Comparison of ENCODE assay signal across 10 mouse cellular contexts in genomic region chr19:6331178-6331577, GRCm38 (mm10). TPM values are rescaled to one million over a fixed set of nuclear protein-coding genes. Genes with fewer than 3 reads are reported as not detected.
DNase-seq lines count a peak whose midpoint lies in the region; ATAC-seq lines count a peak whose summit lies in the region.
"Had no signal": no experiment of that assay in that cellular context is flagged by ENCODE, and none has a peak within 500 bp of the region (broad histone marks: within the 10 kb centered on the region; RNA-seq: fewer than 3 reads in every experiment).

No protein-coding gene starts in this region.

- no peak for DNase-seq in heart, postnatal 14 days
- DNase-seq in midbrain, embryonic 14.5 days: no peak
- peak; percentile 49 for DNase-seq in splenic B cell, adult 2 months (ENCODE audit: low read depth, low spot score)
- DNase-seq in right cerebral cortex, postnatal 14 days: no peak
- no peak for DNase-seq in gastrocnemius, postnatal 36 days

- H3K4me3 ChIP-seq in heart, embryonic 13.5 days: peak overlapping the region; percentile 20; the same call in 1 of the 2 replicates
- no peak overlapping the region for H3K4me3 ChIP-seq in midbrain, embryonic 16.5 days (ENCODE audit: low read depth, low read length)
- H3K4me3 ChIP-seq in midbrain, embryonic 14.5 days (replicated peaks; ENCODE audit: low read depth, low read length): no peak overlapping the region
- H3K4me3 ChIP-seq: limb, embryonic 15.5 days had no signal

- H3K9me3 ChIP-seq in heart, embryonic 13.5 days: no peaks in the 10 kb centered on the region
- H3K9me3 ChIP-seq in midbrain, embryonic 16.5 days (replicated peaks; ENCODE audit: control insufficient read depth, low read length, poor library complexity, severe bottlenecking): no peaks in the 10 kb centered on the region
- H3K9me3 ChIP-seq in midbrain, embryonic 14.5 days (ENCODE audit: control insufficient read depth, low read length): no peaks in the 10 kb centered on the region
- H3K9me3 ChIP-seq: limb, embryonic 15.5 days had no signal

- intact Hi-C loops in heart, postnatal 14 days (cut with DNase I): loop anchor here (2.0 to 10.0 kb wide), 5 partner anchors 24 to 369 kb away; partner anchors contain the start of genes Cdc42bpg, Pola2, Snx15 and Tm7sf2
- intact Hi-C loops in gastrocnemius, postnatal 36 days (cut with DNase I): loop anchor here (2.0 kb wide), 1 partner anchor 66 kb away; no protein-coding TSS in a partner anchor

- H3K4me2 ChIP-seq in heart, embryonic 13.5 days: peak overlapping the region; percentile 60
- H3K4me2 ChIP-seq in midbrain, embryonic 16.5 days (ENCODE audit: low read length): no peak overlapping the region
- no peak overlapping the region for H3K4me2 ChIP-seq in midbrain, embryonic 14.5 days (ENCODE audit: low read length)

- H3K27me3 ChIP-seq in heart, embryonic 13.5 days (replicated peaks): no peaks in the 10 kb centered on the region
- no peaks in the 10 kb centered on the region for H3K27me3 ChIP-seq in midbrain, embryonic 16.5 days (ENCODE audit: control insufficient read depth, insufficient read depth, low read depth, low read length)
- no peaks in the 10 kb centered on the region for H3K27me3 ChIP-seq in midbrain, embryonic 14.5 days (ENCODE audit: control insufficient read depth, insufficient read depth, low read length)
- H3K27me3 ChIP-seq in splenic B cell, adult 2 months (ENCODE audit: control insufficient read depth, insufficient read depth, low read length, poor library complexity, severe bottlenecking): no peaks in the 10 kb centered on the region
- H3K27me3 ChIP-seq: limb, embryonic 15.5 days had no signal

- ATAC-seq in heart, embryonic 13.5 days (ENCODE audit: extremely low read depth, insufficient number of reproducible peaks, low FRiP score, low TSS enrichment): no peak
- no peak for ATAC-seq in midbrain, embryonic 16.5 days
- ATAC-seq in midbrain, embryonic 14.5 days (ENCODE audit: low FRiP score, low TSS enrichment): no peak
- peak; percentile 53 for ATAC-seq in granulocyte monocyte progenitor cell, adult 5-6 weeks (replicated peaks; ENCODE audit: poor library complexity, severe bottlenecking)
- ATAC-seq: hindbrain, postnatal 0 days had no signal

- 0 out of 2 replicates have a peak, but pooled peaks cover 1% of the 10 kb centered on the region for H3K36me3 ChIP-seq in heart, embryonic 13.5 days
- H3K36me3 ChIP-seq in midbrain, embryonic 16.5 days (ENCODE audit: control insufficient read depth, insufficient read depth, low read length): no peaks in the 10 kb centered on the region
- no peaks in the 10 kb centered on the region for H3K36me3 ChIP-seq in midbrain, embryonic 14.5 days (ENCODE audit: control insufficient read depth, insufficient read depth, low read length)
- H3K36me3 ChIP-seq in splenic B cell, adult 2 months (ENCODE audit: control insufficient read depth, insufficient read depth, low read length, poor library complexity, severe bottlenecking): no peaks in the 10 kb centered on the region
- H3K36me3 ChIP-seq: limb, embryonic 15.5 days had no signal

- peak overlapping the region; percentile 78 for H3K9ac ChIP-seq in heart, embryonic 13.5 days
- H3K9ac ChIP-seq in midbrain, embryonic 16.5 days (ENCODE audit: low read depth, low read length): peak overlapping the region; percentile 40; the same call in 1 of the 2 replicates
- H3K9ac ChIP-seq in midbrain, embryonic 14.5 days (replicated peaks; ENCODE audit: low read length): no peak overlapping the region
- H3K9ac ChIP-seq: limb, embryonic 15.5 days had no signal

- WGBS in heart, embryonic 13.5 days: 46% methylated on average over 5 of the region's 5 CpGs
- 67% methylated on average over 5 of the region's 5 CpGs for WGBS in midbrain, embryonic 16.5 days
- 73% methylated on average over 5 of the region's 5 CpGs for WGBS in midbrain, embryonic 14.5 days

- H3K27ac ChIP-seq in heart, embryonic 13.5 days (replicated peaks): no peak overlapping the region
- H3K27ac ChIP-seq in midbrain, embryonic 16.5 days (ENCODE audit: low read length): no peak overlapping the region
- no peak overlapping the region for H3K27ac ChIP-seq in midbrain, embryonic 14.5 days (replicated peaks; ENCODE audit: low read depth, low read length)
- H3K27ac ChIP-seq: hindbrain, postnatal 0 days; limb, embryonic 15.5 days had no signal

- peaks cover 22% of the 10 kb centered on the region for H3K4me1 ChIP-seq in heart, embryonic 13.5 days
- H3K4me1 ChIP-seq in midbrain, embryonic 16.5 days (ENCODE audit: control insufficient read depth, insufficient read depth, low read length): peaks cover 10% of the 10 kb centered on the region
- H3K4me1 ChIP-seq in midbrain, embryonic 14.5 days (ENCODE audit: control insufficient read depth, insufficient read depth, low read length): peaks cover 3% of the 10 kb centered on the region

RNA-seq across cellular contexts. Expression of gene Men1, which starts 3.6 kb away (rescaled TPM):
- polyA plus RNA-seq in heart, embryonic 13.5 days (2015; fragmentation: Nextera tagmentation; extraction: Ambion mirVana): 46.9 and 48.1 TPM in 2 replicates
- 10 to 100 TPM; 18.2 to 18.5 TPM for total RNA-seq in heart, postnatal 14 days (2021)
- 71.4 and 74.8 TPM in 2 replicates for polyA plus RNA-seq in midbrain, embryonic 16.5 days (2015; fragmentation: Nextera tagmentation; extraction: Ambion mirVana)
- 54.8 and 55.4 TPM in 2 replicates for polyA plus RNA-seq in midbrain, embryonic 14.5 days (2014; fragmentation: Nextera tagmentation; extraction: Ambion mirVana)
- 37.7 and 54.2 TPM in 2 replicates for total RNA-seq in granulocyte monocyte progenitor cell, adult 5-6 weeks (2014; fragmentation: Nextera tagmentation)
- 30.5 and 33.4 TPM in 2 replicates for total RNA-seq in granulocyte monocyte progenitor cell, adult 5-6 weeks (2017)
- total RNA-seq in gastrocnemius, postnatal 36 days (2021): 1 to 10 TPM; 6.2 to 7.0 TPM

RNA-seq across cellular contexts. Expression of gene Map4k2, which starts 9.8 kb away (rescaled TPM):
- polyA plus RNA-seq in heart, embryonic 13.5 days (2015; fragmentation: Nextera tagmentation; extraction: Ambion mirVana): 12.5 and 13.5 TPM in 2 replicates
- total RNA-seq in heart, postnatal 14 days (2021): 10 to 100 TPM; 56.3 TPM
- polyA plus RNA-seq in midbrain, embryonic 16.5 days (2015; fragmentation: Nextera tagmentation; extraction: Ambion mirVana): 19.0 and 20.1 TPM in 2 replicates
- polyA plus RNA-seq in midbrain, embryonic 14.5 days (2014; fragmentation: Nextera tagmentation; extraction: Ambion mirVana): 14.3 and 18.8 TPM in 2 replicates
- total RNA-seq in granulocyte monocyte progenitor cell, adult 5-6 weeks (2014; fragmentation: Nextera tagmentation): 50.7 and 54.7 TPM in 2 replicates
- 26.1 and 30.6 TPM in 2 replicates for total RNA-seq in granulocyte monocyte progenitor cell, adult 5-6 weeks (2017)
- total RNA-seq in gastrocnemius, postnatal 36 days (2021): 10 to 100 TPM; 10.4 to 12.6 TPM

RNA-seq across cellular contexts. Expression of gene Cdc42bpg, which starts 24.9 kb away (rescaled TPM):
- polyA plus RNA-seq in heart, embryonic 13.5 days (2015; fragmentation: Nextera tagmentation; extraction: Ambion mirVana): 0.45 and 0.60 TPM in 2 replicates
- 1 to 10 TPM; 8.9 to 9.8 TPM for total RNA-seq in heart, postnatal 14 days (2021)
- 0.34 and 0.35 TPM in 2 replicates for polyA plus RNA-seq in midbrain, embryonic 16.5 days (2015; fragmentation: Nextera tagmentation; extraction: Ambion mirVana)
- polyA plus RNA-seq in midbrain, embryonic 14.5 days (2014; fragmentation: Nextera tagmentation; extraction: Ambion mirVana): 0.43 and 1.3 TPM in 2 replicates
- 2.6 and 4.1 TPM in 2 replicates for total RNA-seq in granulocyte monocyte progenitor cell, adult 5-6 weeks (2014; fragmentation: Nextera tagmentation)
- total RNA-seq in granulocyte monocyte progenitor cell, adult 5-6 weeks (2017): 3.6 and 4.4 TPM in 2 replicates
- total RNA-seq in gastrocnemius, postnatal 36 days (2021): 1 to 10 TPM; 4.3 to 5.2 TPM

RNA-seq across cellular contexts. Expression of gene Sf1, which starts 32.3 kb away (rescaled TPM):
- polyA plus RNA-seq in heart, embryonic 13.5 days (2015; fragmentation: Nextera tagmentation; extraction: Ambion mirVana): 89.2 and 89.7 TPM in 2 replicates
- 100 to 1,000 TPM; 102 to 105 TPM for total RNA-seq in heart, postnatal 14 days (2021)
- polyA plus RNA-seq in midbrain, embryonic 16.5 days (2015; fragmentation: Nextera tagmentation; extraction: Ambion mirVana): 95.9 and 99.5 TPM in 2 replicates
- polyA plus RNA-seq in midbrain, embryonic 14.5 days (2014; fragmentation: Nextera tagmentation; extraction: Ambion mirVana): 99.6 and 125 TPM in 2 replicates
- 286 and 301 TPM in 2 replicates for total RNA-seq in granulocyte monocyte progenitor cell, adult 5-6 weeks (2014; fragmentation: Nextera tagmentation)
- total RNA-seq in granulocyte monocyte progenitor cell, adult 5-6 weeks (2017): 187 and 209 TPM in 2 replicates
- 10 to 100 TPM; 75.8 to 84.5 TPM for total RNA-seq in gastrocnemius, postnatal 36 days (2021)

RNA-seq across cellular contexts. Expression of gene Pygm, which starts 53.0 kb away (rescaled TPM):
- polyA plus RNA-seq in heart, embryonic 13.5 days (2015; fragmentation: Nextera tagmentation; extraction: Ambion mirVana): 203 and 219 TPM in 2 replicates
- total RNA-seq in heart, postnatal 14 days (2021): 100 to 1,000 TPM; 824 to 866 TPM
- polyA plus RNA-seq in midbrain, embryonic 16.5 days (2015; fragmentation: Nextera tagmentation; extraction: Ambion mirVana): 7.3 and 7.5 TPM in 2 replicates
- 2.0 and 2.9 TPM in 2 replicates for polyA plus RNA-seq in midbrain, embryonic 14.5 days (2014; fragmentation: Nextera tagmentation; extraction: Ambion mirVana)
- total RNA-seq in granulocyte monocyte progenitor cell, adult 5-6 weeks (2014; fragmentation: Nextera tagmentation): 0.92 and 6.9 TPM in 2 replicates
- total RNA-seq in granulocyte monocyte progenitor cell, adult 5-6 weeks (2017): 0.41 TPM in 1 of 2 replicates, not detected in the other
- 1,000 to 10,000 TPM; 7,725 to 8,373 TPM for total RNA-seq in gastrocnemius, postnatal 36 days (2021)
